Mouse (Mus musculus) hindbrain, embryonic 12.5 days (tissue): ENCODE measurements around the gene Pafah1b1. TPM values are rescaled to one million over a fixed set of nuclear protein-coding genes. Genes with fewer than 3 reads are reported as not detected.

Experiments used
- ATAC-seq: fragments of 200-750 bp; cut with Nextera tagmentation; 2 replicates; pipeline ENCODE4 v1.8.0; 2017; ENCODE audit warnings: moderate TSS enrichment; ENCODE audit not compliant: low FRiP score
- H3K27ac ChIP-seq: fragments of 300-500 bp; sonication (generic); 2 replicates; pipeline ENCODE4 v1.5.1; 2016; ENCODE audit warnings: mild to moderate bottlenecking
- H3K27me3 ChIP-seq: fragments of 300-500 bp; sonication (generic); 2 replicates; pipeline ENCODE4 v1.6.1; 2016; ENCODE audit warnings: mild to moderate bottlenecking
- H3K36me3 ChIP-seq: fragments of 300-500 bp; sonication (generic); 2 replicates; pipeline ENCODE4 v1.6.1; 2016; ENCODE audit warnings: mild to moderate bottlenecking
- H3K4me1 ChIP-seq: fragments of 300-500 bp; sonication (generic); 2 replicates; pipeline ENCODE4 v1.6.1; 2016
- H3K4me2 ChIP-seq: fragments of 300-500 bp; sonication (generic); replicated peaks from 2 replicates; pipeline ENCODE4 v1.6.1; 2016; ENCODE audit warnings: mild to moderate bottlenecking
- H3K4me3 ChIP-seq: fragments of 300-500 bp; sonication (generic); 2 replicates; pipeline ENCODE4 v1.5.1; 2016; ENCODE audit warnings: mild to moderate bottlenecking
- H3K9ac ChIP-seq: fragments of 300-500 bp; sonication (generic); 2 replicates; pipeline ENCODE4 v1.6.1; 2016; ENCODE audit warnings: mild to moderate bottlenecking, moderate library complexity
- H3K9me3 ChIP-seq: fragments of 300-500 bp; sonication (generic); replicated peaks from 2 replicates; pipeline ENCODE4 v1.6.1; 2016; ENCODE audit warnings: mild to moderate bottlenecking
- WGBS: fragments of 180-500 bp; shearing (Covaris S2); methylation state at CpG from one replicate; pipeline ENCODE4 v1.1.7; 2016; 5-methylcytosine and 5-hydroxymethylcytosine counted together
- polyA plus RNA-seq: library from polyadenylated mRNA; unstranded; fragments of >200 nt; fragmentation: Nextera tagmentation; extraction: Ambion mirVana; gene quantifications from 2 replicates; pipeline ENCODE4 v1.2.1, GENCODE M21; 2016

Pafah1b1 gene
- polyA plus RNA-seq, 1 experiment from 2014 or later = 77.8 TPM

DNA sequence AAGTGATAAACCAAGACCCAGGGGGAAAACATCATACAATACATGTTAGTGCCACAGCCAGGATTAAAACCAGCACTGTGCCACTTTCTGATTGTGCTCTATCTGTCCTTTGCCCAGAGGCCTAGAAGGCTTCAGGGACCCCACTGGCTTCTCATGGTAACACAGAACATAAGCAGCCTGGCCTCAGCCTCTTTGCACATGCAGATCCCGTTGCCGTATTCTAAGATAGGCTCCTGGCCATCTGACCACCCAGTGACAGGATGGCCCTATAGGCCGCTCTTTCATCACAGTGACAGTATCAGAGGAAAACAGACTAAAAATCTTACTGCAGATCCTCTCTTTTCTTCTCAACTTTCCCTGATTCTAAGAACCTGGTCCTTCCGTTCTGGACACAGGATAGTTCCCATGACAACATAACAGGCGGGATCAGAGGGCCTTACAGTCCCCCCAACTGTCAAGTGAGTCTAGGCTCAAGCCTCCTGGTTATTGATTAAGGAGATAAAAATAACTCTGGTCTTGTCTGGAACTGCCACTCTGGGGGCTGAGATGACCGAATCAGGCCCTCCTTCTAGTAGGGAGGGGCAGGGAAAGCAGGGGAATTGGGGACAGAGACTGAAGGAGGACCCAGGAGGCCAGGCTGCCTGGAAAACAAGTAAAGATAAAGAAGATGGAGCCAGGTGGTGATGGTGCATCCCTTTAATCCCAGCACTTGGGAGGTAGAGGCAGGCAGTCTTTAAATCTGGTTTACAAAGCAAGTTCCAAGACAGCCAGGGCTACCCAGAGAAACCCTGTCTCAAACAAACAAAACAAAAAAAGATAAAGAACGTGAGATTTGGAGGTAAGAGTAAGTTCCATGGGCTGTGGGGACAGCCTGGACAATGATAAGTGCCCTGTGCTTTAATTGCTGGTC, 92.3 kb downstream of the Pafah1b1 start:
- WGBS = 70% methylated on average over 7 of the region's 7 CpGs
- peaks cover 5% of the 10 kb centered on the region; the same call in 1 of the 2 replicates for H3K27me3 ChIP-seq
- no peak overlapping the region for H3K4me2 ChIP-seq
- no peaks in the 10 kb centered on the region for H3K36me3 ChIP-seq
- no peak for ATAC-seq
- H3K27ac ChIP-seq = no peak overlapping the region
- no peak overlapping the region for H3K4me3 ChIP-seq
- H3K9ac ChIP-seq = no peak overlapping the region
- no peaks in the 10 kb centered on the region for H3K9me3 ChIP-seq
- H3K4me1 ChIP-seq = peaks cover 1% of the 10 kb centered on the region

GRCm38 (mm10) chr11:74627481-74627880, 97.0 kb downstream of the Pafah1b1 start:
- H3K4me3 ChIP-seq = no peak overlapping the region
- WGBS = 94% methylated on average over 1 of the region's 3 CpGs
- no peaks in the 10 kb centered on the region for H3K9me3 ChIP-seq
- no peaks in the 10 kb centered on the region for H3K36me3 ChIP-seq
- ATAC-seq = no peak
- no peaks in the 10 kb centered on the region for H3K4me1 ChIP-seq
- no peak overlapping the region for H3K4me2 ChIP-seq
- no peak overlapping the region for H3K9ac ChIP-seq
- no peaks in the 10 kb centered on the region for H3K27me3 ChIP-seq
- no peak overlapping the region for H3K27ac ChIP-seq

- H3K27ac ChIP-seq = no peak overlapping the region
- no peak for ATAC-seq
- H3K4me2 ChIP-seq = no peak overlapping the region
- H3K4me3 ChIP-seq = no peak overlapping the region
- H3K4me1 ChIP-seq = no peaks in the 10 kb centered on the region
- H3K9me3 ChIP-seq = no peaks in the 10 kb centered on the region
- no peak overlapping the region for H3K9ac ChIP-seq
- peaks cover 15% of the 10 kb centered on the region for H3K27me3 ChIP-seq
- H3K36me3 ChIP-seq = no peaks in the 10 kb centered on the region
Measured at GRCm38 (mm10) chr11:74625333-74625732, 99.1 kb downstream of the Pafah1b1 start.

Other genes with a start within 250 kb of the Pafah1b1 start
- gene Rap1gap2, start 113.8 kb downstream of the Pafah1b1 start, polyA plus RNA-seq = 7.8 and 8.1 TPM in 2 replicates
- gene Ccdc92b, start 105.1 kb downstream of the Pafah1b1 start, polyA plus RNA-seq = 2.8 and 3.2 TPM in 2 replicates
- gene Cluh, start 75.2 kb downstream of the Pafah1b1 start, polyA plus RNA-seq = 21.3 and 22.1 TPM in 2 replicates
- gene Mettl16, start 46.2 kb upstream of the Pafah1b1 start, polyA plus RNA-seq = 57.5 and 58.5 TPM in 2 replicates
- gene Mnt, start 106.2 kb upstream of the Pafah1b1 start, polyA plus RNA-seq = 8.3 and 8.4 TPM in 2 replicates
- 15.8 and 16.1 TPM in 2 replicates for gene Sgsm2, start 172.4 kb upstream of the Pafah1b1 start, polyA plus RNA-seq
- 33.0 and 37.4 TPM in 2 replicates for gene Tsr1, start 173.4 kb upstream of the Pafah1b1 start, polyA plus RNA-seq
- gene Smg6, start 201.2 kb upstream of the Pafah1b1 start, polyA plus RNA-seq = 23.5 and 23.6 TPM in 2 replicates
- 30.2 and 34.3 TPM in 2 replicates for gene Srr, start 201.3 kb upstream of the Pafah1b1 start, polyA plus RNA-seq